In the genomic region with DNA sequence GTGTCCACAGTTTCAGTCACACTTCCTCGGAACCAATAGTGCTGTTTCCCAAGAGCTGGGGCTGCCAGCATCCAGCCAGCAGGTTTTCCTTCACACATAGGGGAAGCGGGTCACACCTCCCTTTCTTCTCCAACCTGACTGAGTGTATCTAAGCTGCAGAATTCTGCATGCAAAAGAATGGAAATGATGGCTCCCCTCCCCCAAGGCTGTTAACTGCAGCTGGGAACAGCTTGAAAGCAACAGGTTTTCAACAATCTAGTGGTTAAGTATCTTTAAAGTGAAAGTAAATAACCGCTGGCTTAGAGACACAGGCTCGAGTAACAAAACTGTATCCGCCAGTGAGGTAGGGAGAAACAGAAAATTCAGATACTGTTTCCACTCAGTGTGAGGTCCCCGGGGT, we compare ENCODE assay signal across 8 mouse cellular contexts. TPM values are rescaled to one million over a fixed set of nuclear protein-coding genes. Genes with fewer than 3 reads are reported as not detected.
A peak's percentile ranks its signal among the peaks of the same experiment; 100 is the strongest.
DNase-seq lines count a peak whose midpoint lies in the region; ATAC-seq and TF ChIP-seq lines count a peak whose summit lies in the region.

No protein-coding gene starts in this region.

- 0 out of 2 replicates have a peak, but pooled peaks cover 3% of the 10 kb centered on the region for H3K9me3 ChIP-seq in liver, embryonic 13.5 days (replicated peaks)
- no peaks in the 10 kb centered on the region for H3K9me3 ChIP-seq in stomach, postnatal 0 days (ENCODE audit: control insufficient read depth, low read length)

- 20% methylated on average over 6 of the region's 6 CpGs for WGBS in liver, embryonic 13.5 days (ENCODE audit: insufficient replicate concordance)
- 6% methylated on average over 6 of the region's 6 CpGs for WGBS in stomach, postnatal 0 days

- no peaks in the 10 kb centered on the region for H3K27me3 ChIP-seq in liver, embryonic 13.5 days
- H3K27me3 ChIP-seq in stomach, postnatal 0 days (ENCODE audit: control insufficient read depth, insufficient read depth, low read length), result no peaks in the 10 kb centered on the region

- ATAC-seq in liver, embryonic 13.5 days (ENCODE audit: low read depth), result no peak
- ATAC-seq in stomach, postnatal 0 days (ENCODE audit: low FRiP score, low TSS enrichment), result no peak

- H3K9ac ChIP-seq in liver, embryonic 13.5 days, result peak overlapping the region; percentile 38
- peak overlapping the region; percentile 31; the same call in 1 of the 2 replicates for H3K9ac ChIP-seq in stomach, postnatal 0 days (ENCODE audit: low read length)

- no peaks in the 10 kb centered on the region for H3K36me3 ChIP-seq in liver, embryonic 13.5 days
- no peaks in the 10 kb centered on the region for H3K36me3 ChIP-seq in stomach, postnatal 0 days (ENCODE audit: control insufficient read depth, insufficient read depth, low read length)

- peaks cover 10% of the 10 kb centered on the region for H3K4me1 ChIP-seq in liver, embryonic 13.5 days (replicated peaks)
- no peaks in the 10 kb centered on the region for H3K4me1 ChIP-seq in stomach, postnatal 0 days (replicated peaks; ENCODE audit: control insufficient read depth, insufficient read depth)

- peak overlapping the region; percentile 50 for H3K4me3 ChIP-seq in liver, embryonic 13.5 days (replicated peaks)
- peak overlapping the region; percentile 37 for H3K4me3 ChIP-seq in stomach, postnatal 0 days (ENCODE audit: low read depth, low read length)

- H3K4me2 ChIP-seq in liver, embryonic 13.5 days, result peak overlapping the region; percentile 59
- H3K4me2 ChIP-seq in stomach, postnatal 0 days (replicated peaks; ENCODE audit: low read depth), result peak overlapping the region; percentile 48

- no peak overlapping the region for H3K27ac ChIP-seq in liver, embryonic 13.5 days
- no peak overlapping the region for H3K27ac ChIP-seq in stomach, postnatal 0 days (replicated peaks)

- DNase-seq in heart, adult 18-20 months, result peak; percentile 13 to 44
- DNase-seq in heart, postnatal 25 days (ENCODE audit: low spot score), result no peak
- peak; percentile 26 for DNase-seq in T-cell, adult 2 months (ENCODE audit: low spot score)
- peak; percentile 34 for DNase-seq in heart, postnatal 4 days
- DNase-seq in liver, embryonic 13.5 days, result no peak
- peak; percentile 26 for DNase-seq in stomach, postnatal 0 days (ENCODE audit: low spot score)
- DNase-seq in cerebellum, adult 9-11 months, result no peak
- no peak for DNase-seq in layer of hippocampus, adult 11-12 months (ENCODE audit: low spot score)

- TF ChIP-seq EP300 in stomach, postnatal 0 days (optimal IDR thresholded peaks at IDR 0.05), result no peak

- TF ChIP-seq CTCF in stomach, postnatal 0 days (IDR thresholded peaks at IDR 0.05; ENCODE audit: low read depth), result no peak

- intact Hi-C loops in heart, postnatal 25 days (cut with DNase I), result no loop called here

RNA-seq across cellular contexts. Expression of a gene that starts 25.6 kb away (rescaled TPM):
- total RNA-seq in heart, adult 18-20 months (2021), result 1 to 10 TPM; 8.0 to 8.2 TPM
- 1 to 10 TPM; 8.6 to 9.5 TPM for total RNA-seq in heart, postnatal 25 days (2021)
- 10 to 100 TPM; 14.1 to 14.8 TPM for total RNA-seq in heart, postnatal 4 days (2021)
- 6.6 and 7.9 TPM in 2 replicates for polyA plus RNA-seq in liver, embryonic 13.5 days (2015; fragmentation: Nextera tagmentation; extraction: Ambion mirVana)
- polyA plus RNA-seq in stomach, postnatal 0 days (2015; fragmentation: Nextera tagmentation; extraction: Ambion mirVana), result 5.9 and 6.4 TPM in 2 replicates

Comparison
In these comparisons a context has a peak if more than half of its experiments do, and no peak if none do; other contexts are left out.
1. DNase-seq: peak in heart, adult 18-20 months (2 of 2), T-cell, adult 2 months (single experiment), heart, postnatal 4 days (single experiment) and stomach, postnatal 0 days (single experiment); none in heart, postnatal 25 days (single experiment), liver, embryonic 13.5 days (single experiment), cerebellum, adult 9-11 months (single experiment) and layer of hippocampus, adult 11-12 months (single experiment).